Mouse (Mus musculus) gastrocnemius, postnatal 36 days (tissue): Measurements from ENCODE around the gene Mfsd2a. TPM values are rescaled to one million over a fixed set of nuclear protein-coding genes. Genes with fewer than 3 reads are reported as not detected.
"Not testable (repeated sequence)": the region's sequence is repeated elsewhere in the genome, so short reads cannot be mapped to it uniquely, and the experiment has no call there.

Source experiments
- DNase-seq, 2 experiments: peaks; one replicate each; pipeline ENCODE4 v3.0.0; 2022
- intact Hi-C: fragments of 180-260 bp; cut with DNase I; formaldehyde crosslinking; loops from one replicate; pipeline ENCODE4 v1.15.1; 2025
- long read RNA-seq, 2 experiments: library from polyadenylated mRNA; stranded (forward); transcript quantifications; one replicate each; pipeline ENCODE4 v2.0.0; 2021
- total RNA-seq, 2 experiments: library from RNA; stranded (reverse); gene quantifications; 2 replicates each; pipeline ENCODE4 v1.2.3; 2021

Gene Mfsd2a
- under 1 TPM; 0.13 to 0.39 TPM for total RNA-seq
- long read RNA-seq, experiment 1, partial matches to known transcripts: 1 of 1 reads
- long read RNA-seq, experiment 1, other reads (novel, unspliced or antisense): 0 of 1 reads
- long read RNA-seq, experiment 2: 0 reads

- intact Hi-C loops: no loop called here
- peak in 1 of 2 experiments; percentile 26 for DNase-seq
Measured at GRCm38 (mm10) chr4:122961100-122961567, at the start of gene Mfsd2a. TSS of gene Mfsd2a (minus strand) at chr4:122961188.

- intact Hi-C loops: no loop called here
- DNase-seq: no peak
Measured at GRCm38 (mm10) chr4:123005054-123005966, 44.3 kb upstream of the Mfsd2a start.

DNA sequence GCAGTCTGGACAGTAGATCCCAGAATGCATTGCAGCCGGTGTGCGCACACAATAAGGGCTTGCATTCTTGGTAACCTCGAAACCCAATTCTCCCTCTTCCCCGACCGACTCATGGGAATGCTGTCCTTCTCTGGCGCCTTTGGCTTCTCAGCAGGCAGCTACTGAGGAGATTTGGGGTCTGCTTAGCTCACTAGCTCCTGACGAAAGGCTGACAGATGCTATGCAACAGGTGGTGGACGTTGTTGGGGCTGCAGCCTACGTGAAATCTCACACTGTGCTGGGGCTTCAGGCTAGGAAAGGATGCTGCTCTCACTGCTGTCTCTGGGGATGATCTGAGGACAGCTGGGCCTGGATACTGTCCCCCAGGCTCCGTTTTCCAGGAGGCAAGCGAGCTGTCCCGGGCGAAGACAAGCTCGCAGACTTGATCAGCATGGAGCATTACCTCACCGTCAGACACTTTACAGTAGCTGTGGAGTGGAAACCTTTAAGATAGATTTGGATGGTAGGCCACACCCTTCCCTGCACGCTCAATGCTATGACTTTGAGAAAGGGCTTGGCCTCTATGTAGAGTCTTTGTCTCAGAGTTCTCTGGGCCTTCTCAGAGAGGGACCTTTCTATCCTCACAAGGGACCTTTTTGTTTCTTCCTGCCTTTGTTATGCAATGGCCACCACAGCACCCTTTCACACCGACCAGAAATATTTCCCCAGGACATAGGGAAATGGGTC lies 39.8 kb upstream of the Mfsd2a start:
- DNase-seq: no peak
- intact Hi-C loops: no loop called here

DNA sequence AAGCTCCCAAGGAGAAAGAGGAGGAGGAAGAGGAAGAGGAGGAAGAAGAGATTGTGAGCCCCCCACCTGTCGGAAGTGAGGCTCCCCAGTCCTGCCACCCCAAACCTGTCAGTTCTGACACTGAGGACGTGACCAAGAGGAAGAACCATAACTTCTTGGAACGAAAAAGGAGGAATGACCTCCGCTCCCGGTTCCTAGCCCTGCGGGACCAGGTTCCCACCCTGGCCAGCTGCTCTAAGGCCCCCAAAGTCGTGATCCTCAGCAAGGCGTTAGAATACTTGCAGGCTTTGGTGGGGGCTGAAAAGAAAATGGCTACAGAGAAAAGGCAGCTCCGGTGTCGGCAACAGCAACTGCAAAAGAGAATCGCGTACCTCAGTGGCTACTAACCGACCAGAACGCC lies 39.1 kb upstream of the Mfsd2a start:
- DNase-seq: no peak
- intact Hi-C loops: no loop called here

DNA sequence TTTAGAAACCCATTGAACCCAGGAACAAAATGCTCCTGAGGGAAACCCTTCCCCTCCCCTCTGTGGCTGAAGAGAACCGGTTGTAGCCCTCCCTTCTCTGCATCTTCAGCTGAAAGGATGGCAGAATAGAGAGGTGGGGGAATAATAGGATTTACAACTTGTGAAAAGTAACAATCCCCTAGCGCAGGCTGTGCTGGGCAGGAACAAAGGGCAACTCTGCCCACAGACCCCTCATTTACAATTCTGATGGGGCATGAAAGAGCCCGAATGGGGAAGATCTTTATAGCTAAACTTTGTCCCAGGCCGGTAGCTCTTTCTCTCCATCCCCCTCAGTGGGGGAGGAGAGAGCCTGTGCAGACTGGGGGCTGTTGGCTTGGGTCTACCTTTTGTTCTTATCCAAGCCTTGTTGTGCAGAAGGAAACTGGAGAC lies 38.3 kb upstream of the Mfsd2a start:
- DNase-seq: no peak
- intact Hi-C loops: no loop called here

GRCm38 (mm10) chr4:122998537-122999262 lies 37.7 kb upstream of the Mfsd2a start:
- intact Hi-C loops: no loop called here
- DNase-seq: no peak

- intact Hi-C loops: no loop called here
- no peak for DNase-seq
Measured at GRCm38 (mm10) chr4:122996618-122997381, 35.8 kb upstream of the Mfsd2a start.

- intact Hi-C loops: no loop called here
- no peak for DNase-seq
Measured at GRCm38 (mm10) chr4:122996221-122996617, 35.2 kb upstream of the Mfsd2a start.

- peak; percentile 70 to 77 for DNase-seq
- intact Hi-C loops: loop anchor here (1.0 kb wide), 1 partner anchor 88 kb away; no protein-coding TSS in a partner anchor
Measured at GRCm38 (mm10) chr4:122995404-122996220, 34.6 kb upstream of the Mfsd2a start, which contains the start of gene Mycl. TSS of gene Mycl (plus strand) at chr4:122995652.

DNA sequence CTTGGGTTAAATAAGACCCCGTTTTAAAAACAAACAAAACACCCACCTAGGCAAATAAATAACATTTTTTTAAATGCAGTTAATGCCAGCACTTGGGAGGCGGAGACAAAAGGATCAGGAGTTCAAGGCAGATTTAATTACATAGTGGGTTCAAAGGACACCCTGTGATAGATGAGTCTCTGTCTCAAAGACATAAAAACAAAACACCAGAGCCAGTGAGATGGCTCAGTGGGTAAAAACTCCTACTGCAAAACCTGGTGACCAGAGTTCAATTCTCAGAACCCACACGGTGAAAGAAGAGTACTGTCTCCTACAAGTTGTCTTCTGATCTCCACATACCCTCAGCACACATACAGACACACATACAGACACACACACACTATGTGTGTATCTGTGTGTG lies 31.3 kb upstream of the Mfsd2a start:
- DNase-seq: no peak
- intact Hi-C loops: no loop called here

GRCm38 (mm10) chr4:122991177-122991576 lies 30.2 kb upstream of the Mfsd2a start:
- intact Hi-C loops: no loop called here
- DNase-seq: no peak

DNA sequence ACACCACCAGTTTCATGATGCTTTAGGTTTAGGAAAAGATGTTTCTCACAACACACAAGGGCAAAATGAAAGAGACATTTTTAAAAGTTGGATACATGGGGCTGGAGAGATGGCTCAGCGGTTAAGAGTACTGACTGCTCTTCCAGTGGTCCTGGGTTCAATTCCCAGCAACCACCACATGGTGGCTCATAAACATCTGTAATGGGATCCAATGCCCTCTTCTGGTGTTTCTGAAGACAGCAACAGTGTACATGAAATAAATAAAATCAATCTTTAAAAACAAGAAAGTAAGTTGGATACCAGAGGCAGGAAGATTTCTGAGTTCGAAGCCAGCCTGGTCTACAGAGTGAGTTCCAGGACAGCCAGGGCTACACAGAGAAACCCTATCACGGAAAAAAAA lies 27.0 kb upstream of the Mfsd2a start:
- intact Hi-C loops: loop anchor here (10.0 kb wide), 1 partner anchor 183 kb away; no protein-coding TSS in a partner anchor
- not testable (repeated sequence) for DNase-seq

DNA sequence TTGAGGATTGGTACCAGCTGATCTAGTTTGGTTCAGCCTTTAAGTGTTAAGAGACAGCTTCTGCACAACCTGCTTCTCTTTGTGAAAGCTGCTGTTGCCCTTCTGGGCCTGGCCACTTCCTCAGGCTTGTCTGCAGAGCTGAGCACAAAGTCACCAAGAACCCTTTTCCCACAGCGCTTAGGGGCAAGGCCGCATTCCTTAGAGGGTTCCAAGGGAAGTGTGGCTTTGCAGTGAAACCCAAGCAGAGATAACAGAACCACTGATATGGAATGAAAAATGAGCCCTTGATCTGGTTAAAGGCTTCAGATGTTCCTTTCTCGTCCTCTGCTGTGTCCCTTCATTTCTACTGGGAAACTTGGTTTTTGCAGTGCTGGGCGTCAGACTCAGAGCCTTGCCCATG lies 26.4 kb upstream of the Mfsd2a start:
- intact Hi-C loops: loop anchor here (10.0 kb wide), 1 partner anchor 183 kb away; no protein-coding TSS in a partner anchor

GRCm38 (mm10) chr4:122985110-122985509 lies 24.1 kb upstream of the Mfsd2a start:
- intact Hi-C loops: loop anchor here (1.0 to 10.0 kb wide), 2 partner anchors 75 to 180 kb away; no protein-coding TSS in a partner anchor
- no peak for DNase-seq

More for the DNA sequence above, 26.4 kb upstream of the Mfsd2a start:
- DNase-seq: no peak

DNA sequence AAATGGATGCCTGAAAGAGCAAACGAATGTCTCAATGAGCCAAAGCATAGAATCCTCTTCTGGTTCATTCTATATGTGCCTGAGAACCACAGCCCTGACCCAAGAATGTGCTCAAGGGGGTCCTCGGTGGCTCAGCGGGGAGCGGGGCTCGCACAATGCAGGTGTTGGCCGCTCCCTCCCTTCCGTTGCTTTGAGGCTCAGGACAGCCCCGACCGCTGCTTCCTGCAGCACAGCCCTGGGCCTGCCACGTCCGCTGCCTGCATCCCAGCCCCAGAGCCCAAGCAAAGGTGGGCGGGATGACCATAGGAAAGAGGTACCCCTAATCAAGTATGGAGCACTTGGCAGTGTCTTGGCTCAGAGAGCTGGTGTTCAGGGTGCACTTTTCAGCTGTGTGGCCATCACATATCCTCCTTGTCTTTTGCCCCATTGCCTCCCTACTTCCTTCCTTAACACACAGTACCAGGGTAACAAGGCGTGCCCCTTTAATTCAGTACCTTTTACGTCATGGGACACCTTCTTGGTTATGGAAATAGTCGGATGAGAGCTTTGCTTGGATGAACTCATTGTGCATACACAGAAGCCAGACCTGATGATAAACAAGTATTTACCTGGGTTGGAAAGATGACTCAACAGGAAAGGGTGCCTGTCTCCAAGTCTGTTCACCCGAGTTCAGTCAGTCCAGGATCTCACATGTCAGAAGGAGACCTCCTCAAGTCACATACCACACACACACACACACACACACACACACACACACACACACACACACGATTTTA lies 22.7 kb upstream of the Mfsd2a start:
- intact Hi-C loops: loop anchor here (5.0 to 10.0 kb wide), 3 partner anchors 36 to 179 kb away; no protein-coding TSS in a partner anchor
- DNase-seq: no peak

DNA sequence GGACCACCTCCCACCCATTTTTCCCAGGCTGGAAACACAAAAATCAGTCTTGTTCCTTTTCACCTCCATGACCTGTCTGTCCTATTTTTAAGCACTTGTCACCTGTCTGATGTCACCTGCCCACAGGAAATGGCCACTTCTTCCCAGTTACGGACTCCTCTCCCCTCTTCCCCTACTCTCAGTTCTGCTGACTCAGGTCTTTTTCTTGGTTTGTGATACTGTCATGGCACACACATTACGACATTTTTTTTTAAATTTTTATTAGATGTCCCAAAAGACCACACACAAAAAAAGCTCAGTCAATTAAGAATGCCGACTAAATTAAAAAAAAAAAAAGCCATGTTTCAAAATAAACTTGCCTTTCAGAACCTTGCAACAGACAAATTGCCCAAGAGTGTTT lies 21.5 kb upstream of the Mfsd2a start:
- DNase-seq: no peak
- intact Hi-C loops: loop anchor here (5.0 to 10.0 kb wide), 3 partner anchors 35 to 178 kb away; no protein-coding TSS in a partner anchor

DNA sequence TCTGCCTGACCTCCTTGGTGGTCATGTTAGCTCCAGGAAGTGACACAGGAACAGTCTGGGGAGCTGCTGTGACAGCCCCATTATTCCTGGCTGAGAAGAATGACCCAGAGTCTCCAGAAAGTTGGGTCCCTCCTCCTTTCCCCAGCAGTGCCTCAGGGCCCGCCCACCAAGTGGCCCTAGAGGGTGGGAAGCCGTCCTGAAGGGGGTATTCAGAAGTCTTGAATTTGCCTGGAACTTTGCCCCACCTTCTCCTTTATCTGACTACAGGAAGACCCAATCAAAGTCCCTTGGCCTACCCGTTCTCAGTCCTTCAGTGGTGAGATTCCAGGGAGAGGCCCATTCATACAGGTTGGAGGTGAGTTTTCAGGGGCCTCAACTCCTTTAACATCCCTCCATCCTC lies 20.9 kb upstream of the Mfsd2a start:
- intact Hi-C loops: loop anchor here (5.0 to 10.0 kb wide), 3 partner anchors 35 to 177 kb away; no protein-coding TSS in a partner anchor
- DNase-seq: no peak
